Mouse (Mus musculus): ENCODE results near the gene Cnot4. TPM values are rescaled to one million over a fixed set of nuclear protein-coding genes. Genes with fewer than 3 reads are reported as not detected.

The Cnot4 gene
- polyA plus RNA-seq, 1 experiment from 2014 or later = 34.9 TPM

GRCm38 (mm10) chr6:34987085-34987645 lies 146.4 kb downstream of the Cnot4 start:
- H3K27ac ChIP-seq = no peak overlapping the region

DNA sequence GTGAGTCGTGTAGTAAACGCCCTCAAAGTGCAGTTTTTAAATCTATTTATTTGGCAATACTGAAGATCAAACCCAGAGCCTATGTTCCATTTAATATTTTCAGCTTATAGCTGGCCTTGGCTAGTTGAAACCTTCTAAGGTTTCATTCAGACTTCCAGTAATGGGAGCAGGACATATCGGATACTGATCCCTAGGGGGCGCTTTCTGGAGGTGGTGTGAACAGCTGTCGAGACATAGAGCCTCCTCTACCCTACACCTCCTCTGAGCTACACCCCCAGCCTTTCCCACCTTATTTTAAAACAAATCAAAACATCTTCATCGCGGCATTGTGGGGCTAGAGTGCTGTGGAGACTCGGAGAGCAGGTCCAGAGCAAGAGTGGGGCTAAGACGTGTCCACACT lies 152.9 kb downstream of the Cnot4 start:
- ATAC-seq (ENCODE audit: low FRiP score) = no peak
- no peak overlapping the region for H3K4me2 ChIP-seq
- no peaks in the 10 kb centered on the region for H3K27me3 ChIP-seq
- no peaks in the 10 kb centered on the region for H3K9me3 ChIP-seq
- no peak overlapping the region for H3K27ac ChIP-seq
- H3K36me3 ChIP-seq (replicated peaks) = no peaks in the 10 kb centered on the region
- no peaks in the 10 kb centered on the region for H3K4me1 ChIP-seq
- 73% methylated on average over 9 of the region's 9 CpGs for WGBS
- no peak overlapping the region for H3K9ac ChIP-seq
- H3K4me3 ChIP-seq (replicated peaks) = no peak overlapping the region

More at GRCm38 (mm10) chr6:34987085-34987645, 146.4 kb downstream of the Cnot4 start:
- H3K4me2 ChIP-seq = no peak overlapping the region
- no peak for ATAC-seq (ENCODE audit: low FRiP score)
- peaks cover 9% of the 10 kb centered on the region for H3K4me1 ChIP-seq
- no peaks in the 10 kb centered on the region for H3K9me3 ChIP-seq
- H3K9ac ChIP-seq = no peak overlapping the region
- no peak overlapping the region for H3K4me3 ChIP-seq (replicated peaks)
- 89% methylated on average over 12 of the region's 12 CpGs for WGBS
- 0 out of 2 replicates have a peak, but pooled peaks cover 8% of the 10 kb centered on the region for H3K27me3 ChIP-seq
- no peaks in the 10 kb centered on the region for H3K36me3 ChIP-seq (replicated peaks)

DNA sequence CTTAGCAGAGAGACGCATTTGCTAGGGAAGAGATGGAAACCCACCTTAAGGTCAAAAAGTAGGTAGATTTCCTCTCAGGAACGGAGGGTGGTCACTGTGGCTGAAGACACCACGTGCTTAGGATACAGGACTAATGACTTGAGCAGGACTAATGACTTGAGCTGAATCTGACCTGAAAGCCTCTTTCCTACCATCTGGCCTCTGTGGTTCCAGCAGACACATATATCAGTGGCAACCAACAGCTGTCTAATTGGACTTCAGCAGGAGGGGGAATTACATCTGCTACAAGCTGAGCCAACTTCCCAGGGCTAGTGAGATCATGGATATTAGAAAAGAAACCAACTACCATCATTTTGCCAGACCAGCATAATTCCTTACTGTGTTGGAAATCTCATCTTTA lies 154.2 kb downstream of the Cnot4 start:
- no peaks in the 10 kb centered on the region for H3K4me1 ChIP-seq
- no peak overlapping the region for H3K9ac ChIP-seq
- H3K4me2 ChIP-seq = no peak overlapping the region
- 84% methylated on average over 3 of the region's 3 CpGs for WGBS
- no peaks in the 10 kb centered on the region for H3K27me3 ChIP-seq
- no peaks in the 10 kb centered on the region for H3K36me3 ChIP-seq (replicated peaks)
- ATAC-seq (ENCODE audit: low FRiP score) = no peak
- no peak overlapping the region for H3K4me3 ChIP-seq (replicated peaks)
- no peak overlapping the region for H3K27ac ChIP-seq
- no peaks in the 10 kb centered on the region for H3K9me3 ChIP-seq

Other genes with a start within 250 kb of the Cnot4 start
- 11.0 and 12.3 TPM in 2 replicates for gene Wdr91, start 222.8 kb downstream of the Cnot4 start, polyA plus RNA-seq (2016; fragmentation: Nextera tagmentation; extraction: Ambion mirVana)
- gene Stra8, start 213.6 kb downstream of the Cnot4 start, polyA plus RNA-seq (2016; fragmentation: Nextera tagmentation; extraction: Ambion mirVana) = not detected in 2 replicates
- 0.40 and 0.76 TPM in 2 replicates for gene Slc23a4, start 145.3 kb downstream of the Cnot4 start, polyA plus RNA-seq (2016; fragmentation: Nextera tagmentation; extraction: Ambion mirVana)
- gene Nup205, start 43.7 kb upstream of the Cnot4 start, polyA plus RNA-seq (2016; fragmentation: Nextera tagmentation; extraction: Ambion mirVana) = 58.6 and 62.0 TPM in 2 replicates
- gene Slc13a4, start 174.4 kb upstream of the Cnot4 start, polyA plus RNA-seq (2016; fragmentation: Nextera tagmentation; extraction: Ambion mirVana) = 0.09 and 0.14 TPM in 2 replicates
- not detected in 2 replicates for gene Fam180a, start 192.4 kb upstream of the Cnot4 start, polyA plus RNA-seq (2016; fragmentation: Nextera tagmentation; extraction: Ambion mirVana)